Mouse (Mus musculus) kidney, embryonic 16.5 days (tissue): Measurements from ENCODE around the gene 9930021J03Rik. TPM values are rescaled to one million over a fixed set of nuclear protein-coding genes. Genes with fewer than 3 reads are reported as not detected.

ENCODE experiments used
- ATAC-seq: fragments of 200-750 bp; cut with Nextera tagmentation; 2 replicates; pipeline ENCODE4 v1.8.0; 2017; ENCODE audit warnings: moderate TSS enrichment; ENCODE audit not compliant: low FRiP score, low TSS enrichment
- H3K27ac ChIP-seq: fragments of 300-500 bp; sonication (generic); 2 replicates; pipeline ENCODE4 v1.5.1; 2014; ENCODE audit warnings: low read length
- H3K27me3 ChIP-seq: fragments of 300-500 bp; sonication (generic); 2 replicates; pipeline ENCODE4 v1.6.1; 2014; ENCODE audit warnings: low read length, control low read depth, mixed read lengths; ENCODE audit not compliant: insufficient read depth
- H3K36me3 ChIP-seq: fragments of 300-500 bp; sonication (generic); 2 replicates; pipeline ENCODE4 v1.6.1; 2014; ENCODE audit warnings: low read length, control low read depth, mixed read lengths; ENCODE audit not compliant: insufficient read depth
- H3K4me1 ChIP-seq: fragments of 300-500 bp; sonication (generic); 2 replicates; pipeline ENCODE4 v1.6.1; 2014; ENCODE audit warnings: low read length, control low read depth, mixed read lengths; ENCODE audit not compliant: insufficient read depth
- H3K4me2 ChIP-seq: fragments of 300-500 bp; sonication (generic); replicated peaks from 2 replicates; pipeline ENCODE4 v1.6.1; 2014; ENCODE audit warnings: low read depth, low read length
- H3K4me3 ChIP-seq: fragments of 300-500 bp; sonication (generic); 2 replicates; pipeline ENCODE4 v1.5.1; 2014; ENCODE audit warnings: mild to moderate bottlenecking, low read length
- H3K9ac ChIP-seq: fragments of 300-500 bp; sonication (generic); replicated peaks from 2 replicates; pipeline ENCODE4 v1.6.1; 2014; ENCODE audit warnings: low read length
- H3K9me3 ChIP-seq: fragments of 300-500 bp; sonication (generic); 2 replicates; pipeline ENCODE4 v1.6.1; 2016; ENCODE audit warnings: low read length, control low read depth
- WGBS: fragments of 180-500 bp; shearing (Covaris S2); extraction: QIAGEN DNeasy Blood & Tissue Kit; methylation state at CpG from one replicate; pipeline ENCODE4 v1.1.7; 2014; 5-methylcytosine and 5-hydroxymethylcytosine counted together
- polyA plus RNA-seq: library from polyadenylated mRNA; unstranded; fragments of >200 nt; fragmentation: Nextera tagmentation; extraction: Ambion mirVana; gene quantifications from 2 replicates; pipeline ENCODE4 v1.2.1, GENCODE M21; 2015

The 9930021J03Rik gene
- polyA plus RNA-seq, 1 experiment from 2014 or later: 4.6 TPM

DNA sequence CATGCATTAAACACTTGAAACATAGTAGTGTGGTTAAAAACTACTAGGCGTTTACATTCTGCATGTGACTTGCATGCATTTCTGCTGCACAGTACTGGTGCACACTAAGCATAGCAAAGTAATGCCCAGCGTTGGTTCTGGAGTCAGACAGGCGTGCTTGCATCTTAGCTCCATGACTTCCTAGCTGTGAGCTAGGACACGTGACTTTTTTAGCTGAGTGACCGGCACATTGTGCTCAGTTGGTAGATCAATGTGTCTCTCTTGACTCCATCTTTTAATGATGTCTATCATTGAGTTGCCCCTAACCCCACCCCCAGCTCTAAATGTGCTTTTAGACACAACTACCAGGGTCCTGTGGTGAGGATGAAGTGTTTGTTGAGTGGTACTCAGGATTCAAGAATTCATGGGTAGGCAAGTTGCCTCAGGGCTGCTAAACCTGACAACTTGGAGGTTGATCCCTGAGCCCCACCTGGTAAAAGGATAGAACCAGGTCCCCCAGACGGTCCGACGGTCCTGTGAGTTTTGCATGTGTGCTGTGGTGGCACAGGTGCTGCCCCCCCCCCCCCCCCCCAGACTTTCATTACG is 98.4 kb downstream of the 9930021J03Rik start:
- WGBS: 83% methylated on average over 9 of the region's 9 CpGs
- no peak overlapping the region for H3K4me3 ChIP-seq
- no peaks in the 10 kb centered on the region for H3K4me1 ChIP-seq
- no peaks in the 10 kb centered on the region for H3K36me3 ChIP-seq
- no peak for ATAC-seq
- peak overlapping the region; percentile 48; the same call in 1 of the 2 replicates for H3K4me2 ChIP-seq
- no peaks in the 10 kb centered on the region for H3K9me3 ChIP-seq
- H3K27me3 ChIP-seq: no peaks in the 10 kb centered on the region
- H3K27ac ChIP-seq: no peak overlapping the region
- no peak overlapping the region for H3K9ac ChIP-seq

DNA sequence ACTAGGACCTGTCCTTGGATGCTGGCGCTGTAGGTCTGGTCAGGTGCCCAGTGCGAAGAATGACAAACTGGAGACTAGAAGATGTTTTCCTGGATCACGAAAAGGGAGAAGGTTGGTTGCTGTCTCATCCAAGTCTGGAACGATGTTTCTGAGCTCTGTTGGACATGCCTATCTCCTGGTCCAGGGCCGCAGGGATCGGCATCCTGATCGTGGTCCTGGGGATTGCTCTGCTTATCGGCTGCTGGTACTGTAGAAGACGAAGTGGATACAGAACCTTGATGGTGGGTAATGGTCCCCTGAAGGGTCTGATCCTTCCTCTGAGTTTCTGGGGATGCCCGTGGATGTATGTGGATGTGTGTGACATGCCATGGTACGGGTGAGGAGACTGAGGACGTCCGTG is 101.4 kb downstream of the 9930021J03Rik start:
- no peak overlapping the region for H3K27ac ChIP-seq
- no peak overlapping the region for H3K4me2 ChIP-seq
- H3K4me1 ChIP-seq: no peaks in the 10 kb centered on the region
- 93% methylated on average over 13 of the region's 13 CpGs for WGBS
- H3K36me3 ChIP-seq: no peaks in the 10 kb centered on the region
- no peak overlapping the region for H3K4me3 ChIP-seq
- no peak for ATAC-seq
- H3K9ac ChIP-seq: no peak overlapping the region
- H3K27me3 ChIP-seq: no peaks in the 10 kb centered on the region
- H3K9me3 ChIP-seq: no peaks in the 10 kb centered on the region

DNA sequence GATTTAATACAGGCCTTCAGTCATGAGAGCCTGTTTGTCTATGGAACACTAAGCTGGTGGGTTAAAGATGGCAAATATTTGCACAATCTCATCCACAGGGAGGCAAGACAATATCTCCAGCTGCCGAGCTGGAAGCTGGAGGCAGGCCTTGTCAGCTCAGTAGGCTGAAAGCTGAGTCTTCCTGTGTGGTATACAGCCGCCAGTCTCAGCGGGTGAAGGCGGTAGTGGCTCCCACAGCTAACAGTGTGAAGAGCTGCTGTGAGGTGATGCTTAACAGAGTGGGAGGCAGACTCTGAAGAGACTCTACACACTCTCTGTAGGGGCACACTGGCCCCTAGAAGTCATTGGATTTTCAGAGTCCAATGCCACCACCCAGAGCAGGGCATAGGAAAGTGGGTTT is 104.1 kb downstream of the 9930021J03Rik start:
- no peak overlapping the region for H3K4me3 ChIP-seq
- no peaks in the 10 kb centered on the region for H3K36me3 ChIP-seq
- H3K4me1 ChIP-seq: no peaks in the 10 kb centered on the region
- no peak overlapping the region for H3K9ac ChIP-seq
- no peak overlapping the region for H3K4me2 ChIP-seq
- H3K9me3 ChIP-seq: no peaks in the 10 kb centered on the region
- H3K27me3 ChIP-seq: no peaks in the 10 kb centered on the region
- ATAC-seq: no peak
- 68% methylated on average over 4 of the region's 4 CpGs for WGBS
- no peak overlapping the region for H3K27ac ChIP-seq

DNA sequence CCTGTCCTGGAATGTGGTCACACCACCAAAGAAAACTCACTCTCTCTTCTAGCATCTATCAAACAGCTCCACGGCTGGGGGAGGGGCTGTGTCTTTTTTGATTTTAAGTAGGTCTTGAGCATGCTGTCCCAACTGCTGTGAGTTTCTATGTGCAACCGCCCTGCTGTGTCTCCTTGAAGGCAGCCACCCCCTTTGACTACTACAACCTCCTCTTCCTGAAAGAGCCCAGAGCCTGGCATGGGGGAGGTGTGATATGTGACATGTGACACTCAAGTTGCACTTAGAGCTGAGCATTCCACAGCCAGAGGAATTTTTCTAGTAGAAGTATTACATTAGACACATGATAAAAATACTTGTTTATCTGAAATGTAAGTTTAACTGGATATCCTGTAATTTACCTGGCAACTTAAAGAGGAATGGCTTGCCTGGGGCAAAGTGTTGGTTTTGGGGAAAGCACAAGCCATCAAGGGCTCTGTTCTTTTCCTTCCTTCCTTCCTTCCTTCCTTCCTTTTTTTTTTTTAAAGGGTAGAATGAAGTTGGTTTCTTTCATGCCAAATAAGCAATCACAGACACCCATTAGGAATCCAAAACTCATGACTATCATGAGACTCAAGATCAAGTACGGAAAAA is 108.4 kb downstream of the 9930021J03Rik start, which contains the start of gene Mlana:
TSS of gene Mlana (plus strand) at position 580 of the 630 bp plus-strand sequence.
- no peaks in the 10 kb centered on the region for H3K27me3 ChIP-seq
- no peak within 1 kb of the TSS for H3K9ac ChIP-seq
- ATAC-seq: no peak
- no peak within 1 kb of the TSS for H3K4me2 ChIP-seq
- no peak within 1 kb of the TSS for H3K27ac ChIP-seq
- H3K9me3 ChIP-seq: no peaks in the 10 kb centered on the region
- H3K4me1 ChIP-seq: no peaks in the 10 kb centered on the region
- no peaks in the 10 kb centered on the region for H3K36me3 ChIP-seq
- H3K4me3 ChIP-seq: no peak within 1 kb of the TSS
- 52% methylated on average over 3 of the region's 3 CpGs for WGBS

DNA sequence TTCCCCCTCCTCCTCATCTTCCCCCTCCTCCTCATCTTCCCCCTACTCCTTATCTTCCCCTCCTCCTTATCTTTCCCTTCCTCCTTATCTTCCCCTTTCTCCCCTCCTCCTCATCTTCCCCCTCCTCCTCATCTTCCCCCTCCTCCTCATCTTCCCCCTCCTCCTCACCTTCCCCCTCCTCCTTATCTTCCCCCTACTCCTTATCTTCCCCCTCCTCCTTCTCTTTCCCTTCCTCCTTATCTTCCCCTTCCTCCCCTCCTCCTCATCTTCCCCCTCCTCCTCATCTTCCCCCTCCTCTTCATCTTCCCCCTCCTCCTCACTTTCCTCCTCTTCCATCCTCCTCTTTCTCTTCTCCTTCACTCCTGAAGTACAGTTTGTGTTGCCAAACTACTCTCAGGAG is 108.9 kb downstream of the 9930021J03Rik start:
- H3K4me3 ChIP-seq: no peak overlapping the region
- H3K9me3 ChIP-seq: no peaks in the 10 kb centered on the region
- no peak overlapping the region for H3K9ac ChIP-seq
- no peaks in the 10 kb centered on the region for H3K36me3 ChIP-seq
- no peak overlapping the region for H3K27ac ChIP-seq
- no peak overlapping the region for H3K4me2 ChIP-seq
- H3K27me3 ChIP-seq: no peaks in the 10 kb centered on the region
- ATAC-seq: no peak
- no peaks in the 10 kb centered on the region for H3K4me1 ChIP-seq

DNA sequence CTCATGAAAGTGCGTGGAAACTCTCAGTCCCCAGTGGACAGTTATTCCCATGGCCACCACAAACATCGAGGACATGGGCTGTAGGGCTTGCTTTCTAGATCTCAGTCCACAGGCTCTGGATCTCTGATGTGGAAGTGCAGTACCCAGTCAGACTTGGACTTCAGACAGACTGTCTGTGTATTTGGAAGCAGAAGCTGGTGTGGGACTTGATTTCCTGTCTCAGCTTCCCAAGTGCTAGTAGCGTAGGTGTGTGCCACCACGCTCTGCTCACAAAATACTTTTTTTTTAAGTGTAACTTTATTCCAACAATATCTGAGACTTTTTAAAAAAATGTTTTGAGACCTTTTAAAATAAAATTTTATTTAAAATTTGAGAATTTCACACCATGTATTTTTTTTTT is 109.5 kb downstream of the 9930021J03Rik start:
- no peak overlapping the region for H3K9ac ChIP-seq
- 92% methylated on average over 4 of the region's 4 CpGs for WGBS
- H3K27ac ChIP-seq: no peak overlapping the region
- no peaks in the 10 kb centered on the region for H3K4me1 ChIP-seq
- no peaks in the 10 kb centered on the region for H3K27me3 ChIP-seq
- ATAC-seq: no peak
- H3K9me3 ChIP-seq: no peaks in the 10 kb centered on the region
- no peaks in the 10 kb centered on the region for H3K36me3 ChIP-seq
- no peak overlapping the region for H3K4me2 ChIP-seq
- no peak overlapping the region for H3K4me3 ChIP-seq

DNA sequence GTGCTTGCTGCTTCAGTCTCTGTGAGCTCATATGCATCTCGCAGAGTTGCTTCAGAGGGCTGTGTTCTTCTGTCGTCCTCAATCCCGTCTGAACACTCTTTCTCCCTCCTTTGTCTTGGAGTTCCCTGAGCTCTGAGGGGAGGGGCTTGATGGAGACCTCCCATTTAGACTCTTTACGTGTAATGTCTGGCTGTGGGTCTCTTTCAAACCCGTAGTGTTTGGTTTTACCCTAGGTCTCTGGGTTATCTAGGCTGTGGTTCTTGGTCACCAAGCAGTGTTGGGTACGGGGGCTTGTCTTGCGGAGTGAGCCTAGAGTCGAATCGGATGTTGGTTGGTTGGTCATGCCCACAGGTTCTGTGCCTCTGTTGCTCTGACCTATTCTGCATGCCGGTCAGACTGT is 110.7 kb downstream of the 9930021J03Rik start:
- H3K4me1 ChIP-seq: no peaks in the 10 kb centered on the region
- no peaks in the 10 kb centered on the region for H3K9me3 ChIP-seq
- no peak overlapping the region for H3K9ac ChIP-seq
- ATAC-seq: no peak
- no peak overlapping the region for H3K4me3 ChIP-seq
- H3K27ac ChIP-seq: no peak overlapping the region
- H3K36me3 ChIP-seq: no peaks in the 10 kb centered on the region
- no peaks in the 10 kb centered on the region for H3K27me3 ChIP-seq
- WGBS: 91% methylated on average over 10 of the region's 10 CpGs
- H3K4me2 ChIP-seq: no peak overlapping the region

DNA sequence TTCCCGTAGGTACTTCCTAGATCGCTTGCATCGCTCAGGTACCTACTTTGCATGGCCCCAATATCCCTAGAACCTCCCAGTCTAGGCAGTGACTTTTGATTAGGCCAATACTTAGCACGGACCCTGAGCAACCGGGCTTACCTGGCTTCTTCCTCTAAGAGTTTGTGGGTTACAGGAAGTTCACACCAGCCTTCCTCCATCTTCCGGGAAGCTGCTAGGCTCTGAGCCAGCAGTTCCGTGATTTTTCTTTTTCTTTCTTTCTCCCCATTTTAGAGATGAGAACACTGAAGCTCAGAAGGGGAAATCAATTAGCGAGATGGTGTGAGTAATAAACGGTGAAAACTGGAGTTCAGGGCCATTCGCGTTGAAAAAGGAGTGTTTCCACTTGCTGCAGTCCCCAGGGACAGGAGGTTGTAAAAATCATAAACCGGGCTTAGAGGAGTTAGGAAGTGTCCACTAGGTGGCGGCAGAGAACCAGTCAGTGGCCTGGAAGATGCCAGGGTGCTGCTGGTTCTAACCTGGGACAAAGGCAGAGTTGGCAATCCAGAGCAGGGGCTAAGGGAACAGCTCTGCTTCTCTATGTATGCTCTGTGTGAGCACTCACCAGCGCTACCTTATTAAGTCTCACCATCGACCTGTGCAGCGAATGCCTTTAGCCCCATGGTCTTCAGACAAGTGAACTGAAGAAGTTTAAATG is 121.8 kb downstream of the 9930021J03Rik start:
- Histone ChIP-seq H3K27ac (no peak overlapping the region), H3K36me3 (no peaks in the 10 kb centered on the region), H3K4me2 (no peak overlapping the region), H3K27me3 (no peaks in the 10 kb centered on the region), H3K4me3 (no peak overlapping the region), H3K9me3 (peaks cover 9% of the 10 kb centered on the region; the same call in 1 of the 2 replicates), H3K9ac (no peak overlapping the region), H3K4me1 (no peaks in the 10 kb centered on the region)
- 48% methylated on average over 16 of the region's 16 CpGs for WGBS
- peak; percentile 35; the same call in 1 of the 2 replicates for ATAC-seq

DNA sequence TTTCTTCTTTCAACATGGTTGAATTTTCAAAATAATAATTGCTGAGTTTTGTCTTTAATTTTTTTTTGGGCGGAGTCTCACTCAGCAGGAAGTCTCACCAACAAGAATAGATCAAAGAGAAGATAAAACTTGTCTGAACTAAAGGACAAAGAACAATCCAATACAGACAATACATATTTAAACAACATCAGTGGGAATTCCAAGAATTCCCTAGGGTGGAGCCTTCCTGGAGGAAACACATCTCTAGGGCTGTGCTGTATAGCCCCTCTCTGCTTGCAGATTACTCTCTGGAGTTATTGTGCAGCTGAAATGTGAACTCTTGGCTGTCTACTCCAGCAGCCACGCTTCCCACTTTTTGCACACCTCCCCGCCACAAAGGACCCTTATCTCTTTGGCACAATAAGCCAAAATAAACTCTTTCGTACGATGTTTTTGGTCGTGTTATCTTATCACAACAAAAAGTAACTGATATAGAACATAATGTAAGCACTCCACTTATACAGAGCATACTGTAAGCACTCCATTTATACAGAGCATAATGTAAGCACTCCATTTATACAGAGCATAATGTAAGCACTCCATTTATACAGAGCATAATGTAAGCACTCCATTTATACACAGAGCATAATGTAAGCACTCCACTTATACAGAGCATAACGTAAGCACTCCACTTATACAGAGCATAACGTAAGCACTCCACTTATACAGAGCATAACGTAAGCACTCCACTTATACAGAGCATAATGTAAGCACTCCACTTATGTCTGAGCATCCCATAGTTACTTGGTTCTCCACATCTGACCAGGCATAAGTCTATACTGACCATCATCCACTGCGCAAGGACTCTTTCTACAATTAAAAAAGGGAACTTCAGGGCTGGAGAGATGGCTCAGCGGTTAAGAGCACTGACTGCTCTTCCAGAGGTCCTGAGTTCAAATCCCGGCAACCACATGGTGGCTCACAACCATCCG is 125.3 kb downstream of the 9930021J03Rik start:
- H3K27me3 ChIP-seq: no peaks in the 10 kb centered on the region
- H3K27ac ChIP-seq: no peak overlapping the region
- ATAC-seq: no peak
- no peaks in the 10 kb centered on the region for H3K36me3 ChIP-seq
- H3K9me3 ChIP-seq: peaks cover 9% of the 10 kb centered on the region; the same call in 1 of the 2 replicates
- 76% methylated on average over 13 of the region's 13 CpGs for whole genome bisulfite sequencing
- no peak overlapping the region for H3K9ac ChIP-seq
- no peak overlapping the region for H3K4me3 ChIP-seq
- H3K4me1 ChIP-seq: 0 out of 2 replicates have a peak, but pooled peaks cover 3% of the 10 kb centered on the region
- H3K4me2 ChIP-seq: no peak overlapping the region
